Mouse (Mus musculus) kidney, adult 2 months (tissue): Measurements from ENCODE around the gene Kif3c. TPM values are rescaled to one million over a fixed set of nuclear protein-coding genes. Genes with fewer than 3 reads are reported as not detected.

Source experiments
- DNase-seq: peaks from one replicate; pipeline ENCODE4 v3.0.0; 2021
- H3K27ac ChIP-seq: fragments of 200-500 bp; 2 replicates; pipeline ENCODE4 v1.5.1; 2012; ENCODE audit warnings: low read depth, low read length, control low read depth, inconsistent platforms; ENCODE audit not compliant: insufficient read depth
- H3K27me3 ChIP-seq: fragments of 200-500 bp; replicated peaks from 2 replicates; pipeline ENCODE4 v1.6.1; 2012; ENCODE audit warnings: mild to moderate bottlenecking, moderate library complexity, low read length, inconsistent platforms; ENCODE audit not compliant: control insufficient read depth, insufficient read depth
- H3K36me3 ChIP-seq: fragments of 200-500 bp; 2 replicates; pipeline ENCODE4 v1.6.1; 2012; ENCODE audit warnings: mild to moderate bottlenecking, moderate library complexity, low read length, inconsistent platforms; ENCODE audit not compliant: control insufficient read depth, insufficient read depth
- H3K4me1 ChIP-seq: fragments of 200-500 bp; 2 replicates; pipeline ENCODE4 v1.6.1; 2011; ENCODE audit warnings: low read length; ENCODE audit not compliant: control insufficient read depth, insufficient read depth
- H3K4me3 ChIP-seq: fragments of 200-500 bp; 2 replicates; pipeline ENCODE4 v1.5.1; 2011; ENCODE audit warnings: mild to moderate bottlenecking, low read depth, low read length, control low read depth; ENCODE audit not compliant: insufficient read depth
- CTCF ChIP-seq: fragments of 200-500 bp; conservative IDR thresholded peaks from 2 replicates; pipeline ENCODE4 v1.5.1; 2011; ENCODE audit warnings: low read depth, mild to moderate bottlenecking, control low read depth, low read length, moderate library complexity, mixed read lengths; ENCODE audit not compliant: insufficient read depth, insufficient read length
- POLR2A ChIP-seq: fragments of 200-500 bp; IDR thresholded peaks from one replicate; pipeline ENCODE4 v1.6.1; 2011; ENCODE audit warnings: low read depth, low read length, control low read depth
- WGBS: fragments of 180-500 bp; shearing (Covaris S2); methylation state at CpG from one replicate; pipeline ENCODE4 v1.1.7; 2018; 5-methylcytosine and 5-hydroxymethylcytosine counted together
- polyA plus RNA-seq: library from polyadenylated mRNA; depleted of rRNA; stranded (reverse); fragments of >200 nt; gene quantifications from 2 replicates; pipeline ENCODE4 v1.2.3, GENCODE M21; 2012

Kif3c gene
- polyA plus RNA-seq, 1 experiment, result 5.7 TPM

DNA sequence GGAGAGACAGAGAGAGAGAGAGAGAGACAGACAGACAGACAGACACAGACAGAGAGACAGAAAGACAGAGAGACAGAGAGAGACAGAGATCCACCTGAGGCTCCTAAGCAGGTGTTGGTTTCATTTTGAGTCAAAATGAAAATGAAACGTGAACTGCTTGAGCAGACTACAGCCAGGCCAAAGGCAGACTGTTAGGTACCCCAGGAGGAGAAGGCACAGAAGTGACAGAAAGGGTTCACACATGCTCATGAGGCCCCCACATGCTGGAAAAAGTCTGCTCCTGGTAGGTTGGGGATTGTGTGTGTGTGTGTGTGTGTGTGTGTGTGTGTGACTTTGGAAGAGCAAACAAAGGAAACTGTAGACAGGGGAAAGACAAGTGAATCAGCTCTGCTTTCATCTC is 26.0 kb upstream of the Kif3c start:
- Histone ChIP-seq H3K4me3 (no peak overlapping the region), H3K4me1 (no peaks in the 10 kb centered on the region), H3K27me3 (no peaks in the 10 kb centered on the region), H3K27ac (no peak overlapping the region), H3K36me3 (no peaks in the 10 kb centered on the region)
- DNase-seq, result no peak
- no peak for TF ChIP-seq CTCF
- TF ChIP-seq POLR2A, result no peak
- 85% methylated on average over 1 of the region's 1 CpGs for WGBS

DNA sequence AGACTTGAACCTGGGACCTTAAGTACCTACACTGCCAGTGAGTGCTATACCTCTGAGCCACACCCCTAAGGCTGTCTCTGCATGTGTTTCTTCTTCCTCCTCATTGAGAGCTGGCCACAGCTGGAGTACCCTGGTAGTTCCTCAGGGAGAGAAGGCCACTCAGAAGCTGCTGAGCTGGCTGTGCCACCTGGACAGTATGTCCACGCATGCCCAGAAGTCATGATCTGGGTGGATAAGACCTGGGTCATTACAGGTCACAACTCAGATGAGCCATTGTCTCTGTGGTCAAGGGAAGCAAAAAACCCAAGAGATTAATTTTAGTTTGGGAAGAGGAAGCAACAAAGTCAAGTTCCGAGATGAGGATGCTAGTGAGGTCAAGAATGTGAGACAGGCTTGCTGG is 20.8 kb upstream of the Kif3c start:
- H3K27me3 ChIP-seq, result no peaks in the 10 kb centered on the region
- 77% methylated on average over 2 of the region's 2 CpGs for WGBS
- TF ChIP-seq CTCF (no peak), POLR2A (no peak)
- H3K36me3 ChIP-seq, result no peaks in the 10 kb centered on the region
- H3K27ac ChIP-seq, result no peak overlapping the region
- H3K4me1 ChIP-seq, result no peaks in the 10 kb centered on the region
- H3K4me3 ChIP-seq, result no peak overlapping the region
- DNase-seq, result no peak

DNA sequence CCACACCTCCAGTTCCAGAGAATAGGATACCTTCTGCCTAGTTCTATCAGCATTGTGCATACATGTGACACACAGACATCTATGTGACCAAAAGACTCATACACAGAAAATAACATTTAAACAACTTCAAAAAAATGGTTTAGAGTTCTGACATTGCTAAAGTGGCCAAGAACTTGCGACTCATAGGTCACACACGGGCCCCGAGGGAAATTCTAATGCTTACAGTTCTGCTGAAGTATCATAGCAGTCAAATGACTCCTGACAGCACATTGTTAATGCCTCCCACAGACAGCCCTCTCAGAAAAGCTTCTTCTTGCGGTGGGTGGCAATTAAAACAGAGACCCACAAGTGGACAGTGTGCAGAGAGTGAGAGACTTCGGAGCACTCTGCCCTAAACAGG is 19.9 kb upstream of the Kif3c start:
- Histone ChIP-seq H3K27ac (no peak overlapping the region), H3K36me3 (no peaks in the 10 kb centered on the region), H3K4me1 (no peaks in the 10 kb centered on the region), H3K27me3 (no peaks in the 10 kb centered on the region), H3K4me3 (no peak overlapping the region)
- WGBS, result 74% methylated on average over 5 of the region's 5 CpGs
- TF ChIP-seq POLR2A (no peak), CTCF (no peak)
- no peak for DNase-seq

DNA sequence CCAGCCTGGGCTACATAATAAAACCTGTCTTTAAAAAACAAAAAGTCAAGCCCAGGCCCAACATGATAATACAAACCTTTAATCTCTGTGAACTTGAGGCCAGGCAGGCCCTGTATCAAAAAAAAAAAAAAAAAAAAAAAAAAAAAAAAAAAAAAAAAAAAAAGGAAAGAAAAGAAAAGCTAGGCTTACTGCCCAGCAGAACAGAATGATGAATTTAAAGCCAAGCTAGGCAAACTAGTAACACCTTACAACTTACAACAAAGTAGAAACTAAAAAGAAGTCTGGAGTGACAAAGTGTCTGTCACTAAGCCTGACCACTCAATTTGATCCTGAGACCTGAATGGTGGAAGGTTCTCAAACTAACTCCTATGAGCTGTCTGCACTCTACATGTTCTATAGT is 17.2 kb upstream of the Kif3c start:
- no peak for DNase-seq
- Histone ChIP-seq H3K27ac (no peak overlapping the region), H3K4me3 (no peak overlapping the region), H3K36me3 (no peaks in the 10 kb centered on the region), H3K27me3 (no peaks in the 10 kb centered on the region), H3K4me1 (no peaks in the 10 kb centered on the region)
- TF ChIP-seq POLR2A (no peak), CTCF (no peak)

DNA sequence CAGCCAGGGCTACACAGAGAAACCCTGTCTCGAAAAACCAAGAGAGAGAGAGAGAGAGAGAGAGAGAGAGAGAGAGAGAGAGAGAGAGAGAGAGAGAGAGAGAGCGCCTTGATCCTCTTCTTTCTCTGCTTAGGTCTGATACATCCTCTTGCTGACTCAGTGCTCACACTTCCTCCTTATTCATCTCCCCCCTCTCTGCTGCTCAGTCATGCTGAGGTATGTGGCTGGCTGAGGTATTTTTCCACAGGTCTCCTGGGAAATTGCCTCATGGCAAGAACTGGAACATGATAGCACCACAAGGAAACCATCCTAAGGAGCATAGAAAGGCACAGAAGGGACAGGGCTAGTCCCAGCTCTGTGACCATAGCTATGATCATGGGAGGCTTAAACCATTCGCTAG is 15.5 kb upstream of the Kif3c start:
- TF ChIP-seq CTCF, result no peak
- TF ChIP-seq POLR2A, result no peak
- Histone ChIP-seq H3K27ac (no peak overlapping the region), H3K4me3 (no peak overlapping the region), H3K4me1 (no peaks in the 10 kb centered on the region), H3K36me3 (no peaks in the 10 kb centered on the region), H3K27me3 (no peaks in the 10 kb centered on the region)
- WGBS, result 76% methylated on average over 3 of the region's 3 CpGs
- no peak for DNase-seq

DNA sequence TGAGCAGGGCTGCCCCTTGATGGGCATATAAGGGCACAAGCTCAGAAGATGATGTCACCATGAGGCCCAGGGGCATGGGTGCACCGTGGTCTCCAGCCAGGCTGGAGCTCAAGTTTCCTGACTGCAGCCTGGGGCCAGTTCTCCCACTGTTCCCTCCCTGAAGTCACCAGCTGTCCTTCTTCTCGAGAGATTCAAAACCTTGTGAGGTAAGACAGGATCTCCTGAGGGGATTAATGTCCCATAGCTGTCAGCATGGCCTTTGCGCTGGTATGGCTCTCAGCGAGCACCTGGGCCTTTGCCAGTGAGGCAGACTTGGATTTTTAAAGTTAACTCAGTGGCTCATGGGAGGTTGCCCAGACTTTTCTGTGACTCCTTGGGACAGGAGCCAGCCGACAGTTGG is 14.8 kb upstream of the Kif3c start:
- WGBS, result 38% methylated on average over 5 of the region's 5 CpGs
- Histone ChIP-seq H3K27ac (no peak overlapping the region), H3K36me3 (no peaks in the 10 kb centered on the region), H3K4me3 (no peak overlapping the region), H3K27me3 (no peaks in the 10 kb centered on the region), H3K4me1 (no peaks in the 10 kb centered on the region)
- no peak for TF ChIP-seq POLR2A
- TF ChIP-seq CTCF, result no peak
- peak; percentile 79 for DNase-seq

DNA sequence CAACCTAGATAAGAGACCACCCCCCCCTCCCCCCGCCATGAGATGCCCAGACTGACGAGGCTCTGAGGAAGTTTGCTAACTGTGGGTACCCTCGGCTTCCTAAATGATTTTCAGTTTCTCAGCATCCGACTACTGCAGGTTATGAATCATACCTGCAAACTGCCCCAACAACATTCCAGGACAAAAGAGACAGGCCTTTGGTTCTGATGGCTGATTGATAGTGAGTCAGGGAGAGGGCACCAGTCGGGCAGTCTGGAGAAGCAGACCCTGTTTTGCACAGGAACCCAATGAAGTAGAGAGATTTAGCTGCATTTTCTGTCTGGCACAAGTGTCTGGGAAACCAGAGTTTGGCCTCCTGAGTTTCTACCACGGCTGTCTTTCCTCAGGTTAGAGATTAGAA is 12.7 kb upstream of the Kif3c start:
- Histone ChIP-seq H3K36me3 (no peaks in the 10 kb centered on the region), H3K27ac (no peak overlapping the region), H3K4me1 (no peaks in the 10 kb centered on the region), H3K4me3 (no peak overlapping the region), H3K27me3 (no peaks in the 10 kb centered on the region)
- TF ChIP-seq CTCF (no peak), POLR2A (no peak)
- no peak for DNase-seq
- WGBS, result 77% methylated on average over 6 of the region's 6 CpGs

DNA sequence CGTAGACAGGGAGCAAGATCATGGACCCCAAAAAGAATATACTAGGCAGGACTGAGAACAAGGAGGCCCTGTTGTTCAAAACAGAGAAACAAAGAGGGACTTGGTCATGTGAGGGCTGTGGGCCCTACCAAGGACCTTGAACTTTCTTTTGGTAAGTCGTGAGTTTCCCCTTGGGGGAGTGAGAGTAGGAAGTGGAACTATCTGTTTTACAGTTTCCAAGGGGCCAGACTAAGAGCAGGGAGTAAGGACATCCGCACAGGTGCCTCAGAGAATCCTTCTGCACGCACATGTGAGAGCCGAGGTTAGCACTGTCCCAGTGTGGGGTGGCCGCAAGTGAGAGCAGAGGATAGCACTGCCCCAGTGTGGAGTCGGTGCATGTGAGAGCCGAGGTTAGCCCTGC is 9.9 kb upstream of the Kif3c start:
- H3K4me1 ChIP-seq, result no peaks in the 10 kb centered on the region
- no peaks in the 10 kb centered on the region for H3K27me3 ChIP-seq
- no peak for DNase-seq
- no peak overlapping the region for H3K27ac ChIP-seq
- H3K4me3 ChIP-seq, result no peak overlapping the region
- no peaks in the 10 kb centered on the region for H3K36me3 ChIP-seq
- WGBS, result 84% methylated on average over 8 of the region's 8 CpGs
- TF ChIP-seq POLR2A, result no peak
- no peak for TF ChIP-seq CTCF
